26 mouse cellular contexts compared by ENCODE assay signal in the genomic region with DNA sequence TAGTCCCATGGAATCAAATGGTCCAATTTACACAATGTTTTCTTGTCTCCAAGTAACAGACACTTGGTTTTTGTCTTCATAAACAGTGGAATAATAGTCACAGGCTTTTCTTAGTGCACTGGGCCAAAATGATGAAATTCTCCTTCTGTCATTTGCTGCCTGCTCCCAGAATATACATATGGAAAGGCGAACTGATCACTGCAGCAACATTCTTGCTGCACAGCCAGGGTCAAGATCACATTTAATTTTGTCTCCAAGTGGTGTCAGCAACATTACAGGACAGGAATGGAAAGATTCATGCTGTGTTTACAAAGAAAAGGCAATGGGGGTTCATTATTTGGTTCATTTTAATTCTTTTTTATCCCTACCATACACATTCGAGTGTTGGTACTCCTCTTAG. TPM values are rescaled to one million over a fixed set of nuclear protein-coding genes. Genes with fewer than 3 reads are reported as not detected.
A peak's percentile ranks its signal among the peaks of the same experiment; 100 is the strongest.
DNase-seq lines count a peak whose midpoint lies in the region; ATAC-seq and TF ChIP-seq lines count a peak whose summit lies in the region.
"Had no signal": no experiment of that assay in that cellular context is flagged by ENCODE, and none has a peak within 500 bp of the region (broad histone marks: within the 10 kb centered on the region; RNA-seq: fewer than 3 reads in every experiment).

No protein-coding gene starts in this region.

- no peak for TF ChIP-seq CTCF in kidney, postnatal 0 days (IDR thresholded peaks at IDR 0.05; ENCODE audit: low read depth)
- no peak for TF ChIP-seq CTCF in brain, embryonic 14.5 days (IDR thresholded peaks at IDR 0.05; ENCODE audit: borderline replicate concordance, extremely low read depth, insufficient read depth, insufficient read length)

- H3K27ac ChIP-seq in kidney, postnatal 0 days: no peak overlapping the region
- H3K27ac ChIP-seq: hindbrain, embryonic 12.5 days had no signal

- no peak for TF ChIP-seq POLR2A in brain, embryonic 14.5 days (IDR thresholded peaks at IDR 0.05; ENCODE audit: borderline replicate concordance, extremely low read depth, insufficient read depth, insufficient read length, poor library complexity, severe bottlenecking)

- no peaks in the 10 kb centered on the region for H3K9me3 ChIP-seq in kidney, postnatal 0 days (replicated peaks; ENCODE audit: low read length)
- H3K9me3 ChIP-seq: heart, embryonic 12.5 days; hindbrain, embryonic 12.5 days; megakaryocyte, embryonic 14.5 days had no signal

- 42% methylated on average over 2 of the region's 2 CpGs for WGBS in kidney, postnatal 0 days

- H3K4me3 ChIP-seq in kidney, postnatal 0 days (replicated peaks; ENCODE audit: low read depth, low read length): no peak overlapping the region
- H3K4me3 ChIP-seq: heart, embryonic 12.5 days; hindbrain, embryonic 12.5 days; megakaryocyte, embryonic 14.5 days; myocyte had no signal

- H3K27me3 ChIP-seq in kidney, postnatal 0 days (ENCODE audit: insufficient read depth, low read length): no peaks in the 10 kb centered on the region
- H3K27me3 ChIP-seq: heart, embryonic 12.5 days; hindbrain, embryonic 12.5 days; megakaryocyte, embryonic 14.5 days had no signal

- H3K9ac ChIP-seq in kidney, postnatal 0 days (ENCODE audit: low read depth, low read length): no peak overlapping the region
- H3K9ac ChIP-seq: forebrain, postnatal 0 days; heart, embryonic 12.5 days; hindbrain, embryonic 12.5 days had no signal

- DNase-seq in kidney, postnatal 0 days (ENCODE audit: low spot score): peak; percentile 25
- DNase-seq in kidney, postnatal 14 days: no peak
- DNase-seq in brain, embryonic 14.5 days (ENCODE audit: low read depth): peak; percentile 52
- peak; percentile 44 to 46 for DNase-seq in cerebellum, adult 18-20 months
- DNase-seq in cerebellum, postnatal 14 days: peak; percentile 12 to 49
- DNase-seq in adrenal gland, adult 18-20 months (ENCODE audit: low spot score in 2 of 2): no peak
- DNase-seq: adrenal gland, postnatal 10 days; forebrain, postnatal 0 days; gastrocnemius, postnatal 14 days; heart, adult 18-20 months; heart, postnatal 10 days; kidney, adult 2 months; kidney, postnatal 10 days; lung, postnatal 10 days; midbrain, embryonic 14.5 days; thymus, adult 18-20 months; thymus, postnatal 36 days had no signal

- no peak overlapping the region for H3K4me2 ChIP-seq in kidney, postnatal 0 days (ENCODE audit: low read length)
- H3K4me2 ChIP-seq: heart, embryonic 12.5 days; hindbrain, embryonic 12.5 days had no signal

- no peaks in the 10 kb centered on the region for H3K4me1 ChIP-seq in kidney, postnatal 0 days (replicated peaks; ENCODE audit: insufficient read depth, low read length)
- H3K4me1 ChIP-seq: heart, embryonic 12.5 days; hindbrain, embryonic 12.5 days; megakaryocyte, embryonic 14.5 days had no signal

- no peak for ATAC-seq in kidney, postnatal 0 days (replicated peaks; ENCODE audit: low FRiP score, low read depth)
- ATAC-seq in megakaryocyte-erythroid progenitor cell, adult 5-6 weeks (replicated peaks; ENCODE audit: low FRiP score, low TSS enrichment, poor library complexity, severe bottlenecking): no peak
- ATAC-seq: forebrain, postnatal 0 days had no signal

- H3K36me3 ChIP-seq in kidney, postnatal 0 days (ENCODE audit: insufficient read depth, low read length): no peaks in the 10 kb centered on the region
- H3K36me3 ChIP-seq: heart, embryonic 12.5 days; hindbrain, embryonic 12.5 days had no signal

RNA-seq across cellular contexts. Expression of gene Slitrk1, which starts 18.5 kb away (rescaled TPM):
- polyA plus RNA-seq in kidney, postnatal 0 days (2015; fragmentation: Nextera tagmentation; extraction: Ambion mirVana): 1.0 and 1.2 TPM in 2 replicates
- polyA plus RNA-seq in brain, embryonic 14.5 days (2012; rRNA removed): 17.2 and 24.4 TPM in 2 replicates
- total RNA-seq in adrenal gland, adult 18-20 months (2021): 1 to 10 TPM in 1 of 2 experiments, under 1 TPM in 1; 0.99 to 1.3 TPM
- not detected in 2 replicates for total RNA-seq in megakaryocyte-erythroid progenitor cell, adult 5-6 weeks (2014; fragmentation: Nextera tagmentation)
- not detected in 2 replicates for total RNA-seq in megakaryocyte-erythroid progenitor cell, adult 5-6 weeks (2017)
- total RNA-seq: heart, adult 18-20 months; heart, postnatal 10 days; liver, adult 2 months; MEL had no signal
- polyA plus RNA-seq: C2C12; liver, adult 2 months; spleen, adult 2 months had no signal

Comparison
In these comparisons a context has a peak if more than half of its experiments do, and no peak if none do; other contexts are left out.
1. DNase-seq: peak in kidney, postnatal 0 days (single experiment), brain, embryonic 14.5 days (single experiment), cerebellum, adult 18-20 months (2 of 2) and cerebellum, postnatal 14 days (2 of 2); none in kidney, postnatal 14 days (single experiment) and adrenal gland, adult 18-20 months (0 of 2).